Mouse (Mus musculus): ENCODE data around the gene Gm28036. TPM values are rescaled to one million over a fixed set of nuclear protein-coding genes. Genes with fewer than 3 reads are reported as not detected.

The Gm28036 gene
- total and polyA plus RNA-seq, 3 experiments, result 20.4 to 32.3 TPM; not detected in 1

GRCm38 (mm10) chr2:156065099-156066041 is 61.5 kb downstream of the Gm28036 start, which contains the start of gene Spag4:
TSS of gene Spag4 (plus strand) at chr2:156065175.
- H3K9ac ChIP-seq (ENCODE audit: control insufficient read depth, low read depth, low read length, poor library complexity, severe bottlenecking), result peak within 1 kb of the TSS; percentile 97
- H3K79me2 ChIP-seq (ENCODE audit: control insufficient read depth, insufficient read depth, low read length, poor library complexity), result peaks cover 3% of the 10 kb centered on the region; the same call in 1 of the 2 replicates
- peaks cover 2 to 4% of the 10 kb centered on the region in 2 experiments; a peak in 3 of 4 replicates for H3K36me3 ChIP-seq (ENCODE audit: control insufficient read depth in 1 of 2, insufficient read depth in 2 of 2, low read length in 2 of 2)
- no peaks in the 10 kb centered on the region for H3K9me3 ChIP-seq (replicated peaks; ENCODE audit: insufficient read depth, low read length)
- peak within 1 kb of the TSS; percentile 69 for H3K27ac ChIP-seq (ENCODE audit: control insufficient read depth, low read depth, low read length)
- peaks cover 0 to 9% of the 10 kb centered on the region in 2 experiments; a peak in 3 of 4 replicates for H3K4me1 ChIP-seq (ENCODE audit: control insufficient read depth in 1 of 2, insufficient read depth in 2 of 2, low read length in 2 of 2)
- DNase-seq (ENCODE audit: low read depth, low spot score), result peak; percentile 86
- H3K4me3 ChIP-seq (ENCODE audit: control insufficient read depth in 1 of 2, insufficient read depth in 1 of 2, low read depth in 2 of 2, low read length in 2 of 2), result peak within 1 kb of the TSS; percentile 89 to 99
- TF ChIP-seq TCF12 (IDR thresholded peaks at IDR 0.05; ENCODE audit: low read depth, low read length) (0 out of 2 replicates have a peak, but pooled peaks have one; percentile 33), JUND (IDR thresholded peaks at IDR 0.05; ENCODE audit: low read depth, low read length) (no peak), HCFC1 (IDR thresholded peaks at IDR 0.05; ENCODE audit: low read depth, low read length) (peak; percentile 74), MAX (IDR thresholded peaks at IDR 0.05; ENCODE audit: low read length) (peak; percentile 73; the same call in 1 of the 2 replicates), POLR2A (IDR thresholded peaks at IDR 0.05; ENCODE audit: control insufficient read depth in 1 of 2, insufficient read depth in 1 of 2, low read depth in 1 of 2, low read length in 2 of 2, poor library complexity in 1 of 2) (peak; percentile 61 to 80; a peak in 3 of 4 replicates), ETS1 (IDR thresholded peaks at IDR 0.05; ENCODE audit: low read depth, low read length) (peak; percentile 69), BHLHE40 (IDR thresholded peaks at IDR 0.05; ENCODE audit: borderline replicate concordance, low read depth, low read length) (0 out of 2 replicates have a peak, but pooled peaks have one; percentile 46), USF1 (IDR thresholded peaks at IDR 0.05; ENCODE audit: low read depth, low read length) (peak; percentile 39; the same call in 1 of the 2 replicates), NELFE (IDR thresholded peaks at IDR 0.05; ENCODE audit: low read depth, low read length) (peak; percentile 69), SIN3A (IDR thresholded peaks at IDR 0.05; ENCODE audit: low read length) (peak; percentile 47), CHD2 (IDR thresholded peaks at IDR 0.05; ENCODE audit: low read length) (peak; percentile 77), POLR2AphosphoS2 (IDR thresholded peaks at IDR 0.05; ENCODE audit: low read length) (no peak; the same call in 1 of the 2 replicates), MXI1 (IDR thresholded peaks at IDR 0.05; ENCODE audit: low read depth, low read length) (peak; percentile 93; the same call in 1 of the 2 replicates), MYC (IDR thresholded peaks at IDR 0.05; ENCODE audit: low read depth, low read length) (peak; percentile 59; the same call in 1 of the 2 replicates), ZC3H11A (IDR thresholded peaks at IDR 0.05; ENCODE audit: low read depth, low read length) (no peak), GABPA (IDR thresholded peaks at IDR 0.05; ENCODE audit: low read depth, low read length) (peak; percentile 87; the same call in 1 of the 2 replicates), CTCF (IDR thresholded peaks at IDR 0.05 in 2 of 3, conservative IDR thresholded peaks at IDR 0.05 in 1 of 3; ENCODE audit: control insufficient read depth in 1 of 3, insufficient read depth in 1 of 3, low read depth in 2 of 3, low read length in 3 of 3, poor library complexity in 1 of 3, severe bottlenecking in 1 of 3) (no peak)
- H3K27me3 ChIP-seq (ENCODE audit: control insufficient read depth in 1 of 2, insufficient read depth in 2 of 2, low read length in 2 of 2), result peaks cover 0 to 2% of the 10 kb centered on the region in 2 experiments; a peak in 1 of 4 replicates

GRCm38 (mm10) chr2:156052816-156053215 is 74.1 kb downstream of the Gm28036 start, which contains the start of gene Fer1l4:
TSS of gene Fer1l4 (minus strand) at chr2:156052947.
- Histone ChIP-seq H3K9ac (ENCODE audit: control insufficient read depth, low read depth, low read length, poor library complexity, severe bottlenecking) (no peak within 1 kb of the TSS), H3K36me3 (ENCODE audit: control insufficient read depth in 1 of 2, insufficient read depth in 2 of 2, low read length in 2 of 2) (no peaks in the 10 kb centered on the region), H3K79me2 (ENCODE audit: control insufficient read depth, insufficient read depth, low read length, poor library complexity) (no peaks in the 10 kb centered on the region), H3K4me3 (ENCODE audit: control insufficient read depth in 1 of 2, insufficient read depth in 1 of 2, low read depth in 2 of 2, low read length in 2 of 2) (no peak within 1 kb of the TSS), H3K27ac (ENCODE audit: control insufficient read depth, low read depth, low read length) (no peak within 1 kb of the TSS), H3K9me3 (replicated peaks; ENCODE audit: insufficient read depth, low read length) (no peaks in the 10 kb centered on the region), H3K27me3 (ENCODE audit: control insufficient read depth in 1 of 2, insufficient read depth in 2 of 2, low read length in 2 of 2) (peaks cover 3 to 9% of the 10 kb centered on the region in 2 experiments), H3K4me1 (ENCODE audit: control insufficient read depth in 1 of 2, insufficient read depth in 2 of 2, low read length in 2 of 2) (no peaks in the 10 kb centered on the region)
- DNase-seq (ENCODE audit: low read depth, low spot score), result no peak
- TF ChIP-seq GABPA (IDR thresholded peaks at IDR 0.05; ENCODE audit: low read depth, low read length) (no peak), USF1 (IDR thresholded peaks at IDR 0.05; ENCODE audit: low read depth, low read length) (no peak), CHD2 (IDR thresholded peaks at IDR 0.05; ENCODE audit: low read length) (no peak), POLR2AphosphoS2 (IDR thresholded peaks at IDR 0.05; ENCODE audit: low read length) (no peak), HCFC1 (IDR thresholded peaks at IDR 0.05; ENCODE audit: low read depth, low read length) (no peak), TCF12 (IDR thresholded peaks at IDR 0.05; ENCODE audit: low read depth, low read length) (no peak), USF2 (IDR thresholded peaks at IDR 0.05; ENCODE audit: borderline replicate concordance in 1 of 2, insufficient read depth in 1 of 2, low read depth in 1 of 2, low read length in 2 of 2) (no peak), POLR2AphosphoS5 (IDR thresholded peaks at IDR 0.05; ENCODE audit: borderline replicate concordance, low read depth, low read length) (no peak), ELF1 (IDR thresholded peaks at IDR 0.05; ENCODE audit: low read depth, low read length) (no peak), NRF1 (IDR thresholded peaks at IDR 0.05; ENCODE audit: insufficient read depth, low read depth, low read length, poor library complexity, severe bottlenecking) (no peak), ZKSCAN1 (IDR thresholded peaks at IDR 0.05; ENCODE audit: low read depth, low read length) (no peak), SIN3A (IDR thresholded peaks at IDR 0.05; ENCODE audit: low read length) (no peak), CTCF (IDR thresholded peaks at IDR 0.05 in 2 of 3, conservative IDR thresholded peaks at IDR 0.05 in 1 of 3; ENCODE audit: control insufficient read depth in 1 of 3, insufficient read depth in 1 of 3, low read depth in 2 of 3, low read length in 3 of 3, poor library complexity in 1 of 3, severe bottlenecking in 1 of 3) (no peak)

Measured in MEL (cell line).